Comparison of ENCODE assay signal across 16 mouse cellular contexts in genomic region chr15:8767624-8768571, GRCm38 (mm10).
"Had no signal": no experiment of that assay in that cellular context is flagged by ENCODE, and none has a peak within 500 bp of the region (broad histone marks: within the 10 kb centered on the region; RNA-seq: fewer than 3 reads in every experiment).

No protein-coding gene starts in this region.

- H3K36me3 ChIP-seq: hindbrain, embryonic 15.5 days; limb, embryonic 10.5 days; midbrain, embryonic 13.5 days; stomach, embryonic 15.5 days had no signal

- H3K27ac ChIP-seq: hindbrain, embryonic 15.5 days; layer of hippocampus, adult 2 months; limb, embryonic 10.5 days; midbrain, embryonic 13.5 days; stomach, embryonic 15.5 days had no signal

- H3K4me3 ChIP-seq: hindbrain, embryonic 15.5 days; layer of hippocampus, adult 2 months; limb, embryonic 10.5 days; megakaryocyte, embryonic 14.5 days; midbrain, embryonic 13.5 days; stomach, embryonic 15.5 days had no signal

- H3K9me3 ChIP-seq: hindbrain, embryonic 15.5 days; limb, embryonic 10.5 days; megakaryocyte, embryonic 14.5 days; midbrain, embryonic 13.5 days; stomach, embryonic 15.5 days had no signal

- DNase-seq: kidney, adult 2 months; kidney, postnatal 36 days; lung, adult 2 months; lung, postnatal 10 days; lung, postnatal 4 days; right cerebral cortex, adult 18-20 months; right cerebral cortex, postnatal 25 days; thymus, adult 2 months; thymus, postnatal 25 days had no signal

- H3K4me2 ChIP-seq: hindbrain, embryonic 15.5 days; midbrain, embryonic 13.5 days; stomach, embryonic 15.5 days had no signal

- H3K4me1 ChIP-seq: hindbrain, embryonic 15.5 days; limb, embryonic 10.5 days; megakaryocyte, embryonic 14.5 days; midbrain, embryonic 13.5 days; stomach, embryonic 15.5 days had no signal

- H3K9ac ChIP-seq: hindbrain, embryonic 15.5 days; midbrain, embryonic 13.5 days; stomach, embryonic 15.5 days had no signal

- H3K27me3 ChIP-seq: hindbrain, embryonic 15.5 days; megakaryocyte, embryonic 14.5 days; midbrain, embryonic 13.5 days; stomach, embryonic 15.5 days had no signal

- ATAC-seq: intestine, embryonic 16.5 days; midbrain, embryonic 13.5 days had no signal
